Mouse (Mus musculus) liver, embryonic 14.5 days (tissue): ENCODE results near the gene Gpr6. TPM values are rescaled to one million over a fixed set of nuclear protein-coding genes. Genes with fewer than 3 reads are reported as not detected.

Experiments
- ATAC-seq: fragments of 200-750 bp; cut with Nextera tagmentation; 2 replicates; pipeline ENCODE4 v1.8.0; 2017; ENCODE audit warnings: moderate number of reproducible peaks, mild to moderate bottlenecking, moderate library complexity; ENCODE audit not compliant: insufficient read depth
- DNase-seq, 3 experiments: peaks; one replicate each; pipeline ENCODE4 v3.0.0-alpha.2; 2012 to 2013; ENCODE audit warnings: low read depth in 3 of 3, low spot score in 3 of 3
- H3K27ac ChIP-seq: fragments of 300-500 bp; sonication (generic); 2 replicates; pipeline ENCODE4 v1.5.1; 2014; ENCODE audit warnings: moderate library complexity, mild to moderate bottlenecking, control low read depth, inconsistent platforms
- H3K27me3 ChIP-seq: fragments of 300-500 bp; sonication (generic); 2 replicates; pipeline ENCODE4 v1.6.1; 2014; ENCODE audit warnings: mild to moderate bottlenecking, low read length, moderate library complexity; ENCODE audit not compliant: control insufficient read depth, insufficient read depth
- H3K36me3 ChIP-seq: fragments of 300-500 bp; sonication (generic); replicated peaks from 2 replicates; pipeline ENCODE4 v1.6.1; 2014; ENCODE audit warnings: low read depth; ENCODE audit not compliant: control insufficient read depth, insufficient read depth
- H3K4me1 ChIP-seq, 2 experiments: fragments of 200-500 bp in 1 of 2; fragments of 300-500 bp in 1 of 2; sonication (generic) in 1 of 2; replicated peaks; 2 replicates each; pipeline ENCODE4 v1.6.1; 2012 to 2014; ENCODE audit warnings: antibody characterized with exemption in 1 of 2, inconsistent platforms in 1 of 2, low read length in 1 of 2; ENCODE audit not compliant: control insufficient read depth in 2 of 2, insufficient read depth in 2 of 2
- H3K4me2 ChIP-seq: fragments of 300-500 bp; sonication (generic); 2 replicates; pipeline ENCODE4 v1.6.1; 2014; ENCODE audit warnings: low read depth, mild to moderate bottlenecking, control low read depth, moderate library complexity
- H3K4me3 ChIP-seq, 2 experiments: fragments of 200-500 bp in 1 of 2; fragments of 300-500 bp in 1 of 2; sonication (generic) in 1 of 2; 2 replicates each; pipeline ENCODE4 v1.5.1; 2012 to 2014; ENCODE audit warnings: low read depth in 2 of 2, low read length in 2 of 2, mild to moderate bottlenecking in 2 of 2, control low read depth in 1 of 2, inconsistent platforms in 1 of 2, moderate library complexity in 1 of 2; ENCODE audit not compliant: insufficient read depth in 1 of 2
- H3K9ac ChIP-seq: fragments of 300-500 bp; sonication (generic); replicated peaks from 2 replicates; pipeline ENCODE4 v1.6.1; 2014; ENCODE audit warnings: mild to moderate bottlenecking, control low read depth, moderate library complexity
- H3K9me3 ChIP-seq: fragments of 300-500 bp; sonication (generic); 2 replicates; pipeline ENCODE4 v1.6.1; 2016; ENCODE audit warnings: low read length, mixed read lengths; ENCODE audit not compliant: control insufficient read depth
- CTCF ChIP-seq: IDR thresholded peaks from 2 replicates; pipeline ENCODE4 v1.5.1; 2016; ENCODE audit warnings: antibody characterized with exemption, low read depth, control low read depth
- EP300 ChIP-seq: IDR thresholded peaks from 2 replicates; pipeline ENCODE4 v1.6.1; 2016; ENCODE audit warnings: antibody characterized with exemption, low read depth
- WGBS: fragments of 180-500 bp; shearing (Covaris S2); extraction: QIAGEN DNeasy Blood & Tissue Kit; methylation state at CpG from one replicate; pipeline ENCODE4 v1.1.7; 2014; ENCODE audit not compliant: insufficient replicate concordance; 5-methylcytosine and 5-hydroxymethylcytosine counted together
- polyA plus RNA-seq, 2 experiments: library from polyadenylated mRNA; depleted of rRNA in 1 of 2; stranded (reverse) in 1 of 2; unstranded in 1 of 2; fragments of >200 nt; fragmentation: Nextera tagmentation in 1 of 2; extraction: Ambion mirVana in 1 of 2; gene quantifications; 2 replicates each; pipeline versions ENCODE4 v1.2.1 to v1.2.3; 2012 to 2014

Gene Gpr6
- polyA plus RNA-seq, 2 experiments = not detected

DNA sequence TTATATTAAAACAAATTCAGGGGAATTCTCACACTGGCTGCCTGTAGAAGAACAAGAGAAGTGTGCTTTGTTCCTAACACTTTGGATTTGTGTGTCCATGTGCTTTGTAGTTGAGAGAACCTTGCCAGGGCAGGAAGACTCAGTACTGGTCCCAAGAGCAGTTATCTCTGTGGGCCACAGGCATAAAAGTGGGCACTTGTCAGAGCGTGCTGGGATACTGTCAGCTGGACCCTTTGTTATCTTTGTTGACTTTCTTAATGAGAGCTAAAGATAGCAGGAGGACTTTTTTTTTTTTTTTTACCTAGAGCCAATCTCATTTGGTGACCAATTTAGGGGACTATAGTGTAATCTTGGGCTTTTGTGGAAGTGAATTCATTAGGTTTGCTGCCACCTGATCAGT is 47.2 kb downstream of the Gpr6 start:
- DNase-seq = peak; percentile 30 to 56 (median 42)

DNA sequence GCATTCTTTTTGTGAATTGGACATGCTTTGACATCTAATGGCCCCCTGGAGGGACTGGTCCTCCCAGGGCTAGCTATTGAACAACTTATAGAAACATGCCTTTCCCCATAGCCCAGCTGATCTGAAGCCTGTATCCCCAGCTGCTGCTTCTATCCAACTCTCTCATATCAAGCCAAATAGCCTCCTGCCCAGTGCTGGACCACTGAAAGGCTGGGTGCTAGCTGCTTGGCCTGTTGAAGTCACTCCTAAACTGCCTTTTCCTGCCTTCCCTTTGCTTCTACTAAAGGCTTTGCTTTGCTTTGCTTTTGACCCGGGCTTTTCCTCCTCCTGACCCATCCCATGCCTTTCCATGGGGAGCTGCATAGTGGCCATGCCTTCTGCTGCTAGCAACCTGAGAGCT is 47.7 kb downstream of the Gpr6 start:
- H3K4me2 ChIP-seq = no peak overlapping the region

More for the DNA sequence above, 47.2 kb downstream of the Gpr6 start:
- H3K4me2 ChIP-seq = no peak overlapping the region
- peak overlapping the region; percentile 46 for H3K27ac ChIP-seq
- no peaks in the 10 kb centered on the region for H3K9me3 ChIP-seq
- no peak overlapping the region for H3K4me3 ChIP-seq
- H3K9ac ChIP-seq = no peak overlapping the region
- H3K36me3 ChIP-seq = no peaks in the 10 kb centered on the region
- no peaks in the 10 kb centered on the region for H3K27me3 ChIP-seq
- TF ChIP-seq EP300 (peak; percentile 67), CTCF (no peak)
- peaks cover 14 to 15% of the 10 kb centered on the region in 2 experiments for H3K4me1 ChIP-seq
- 7% methylated on average over 1 of the region's 1 CpGs for WGBS
- ATAC-seq = peak; percentile 84

DNA sequence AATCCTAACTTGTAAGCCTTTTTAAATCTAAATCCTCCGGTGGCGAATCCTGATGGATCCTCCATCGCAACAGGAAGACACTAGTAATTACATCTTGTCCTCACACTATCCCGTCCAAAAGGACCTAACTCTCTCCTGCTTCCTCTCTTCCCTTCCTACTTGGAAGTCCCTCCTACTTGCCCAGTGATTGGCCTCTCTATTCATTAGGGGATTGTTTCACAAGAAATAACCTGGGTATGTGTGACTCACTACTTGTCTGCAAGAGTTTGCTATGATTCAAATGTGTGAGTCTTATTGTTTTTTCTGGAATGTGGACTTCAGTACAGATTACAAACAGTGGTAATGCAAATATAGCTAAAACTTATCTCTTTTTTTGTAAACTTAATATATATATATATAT is 49.9 kb downstream of the Gpr6 start:
- no peak for TF ChIP-seq EP300
- TF ChIP-seq CTCF = no peak
- Histone ChIP-seq H3K4me3 (no peak overlapping the region), H3K36me3 (no peaks in the 10 kb centered on the region), H3K9ac (no peak overlapping the region), H3K4me2 (no peak overlapping the region), H3K27ac (no peak overlapping the region), H3K9me3 (no peaks in the 10 kb centered on the region), H3K4me1 (peaks cover 14 to 15% of the 10 kb centered on the region in 2 experiments), H3K27me3 (no peaks in the 10 kb centered on the region)
- DNase-seq (no peak), ATAC-seq (no peak)
- 79% methylated on average over 4 of the region's 4 CpGs for WGBS

More for the DNA sequence above, 47.7 kb downstream of the Gpr6 start:
- no peak overlapping the region; the same call in 1 of the 2 replicates for H3K9ac ChIP-seq
- TF ChIP-seq CTCF = no peak
- TF ChIP-seq EP300 = no peak
- DNase-seq (no peak), ATAC-seq (no peak)
- no peaks in the 10 kb centered on the region for H3K36me3 ChIP-seq
- H3K9me3 ChIP-seq = no peaks in the 10 kb centered on the region
- H3K27ac ChIP-seq = peak overlapping the region; percentile 46
- H3K4me1 ChIP-seq = peaks cover 14 to 15% of the 10 kb centered on the region in 2 experiments
- H3K27me3 ChIP-seq = no peaks in the 10 kb centered on the region
- WGBS = 15% methylated on average over 1 of the region's 1 CpGs
- no peak overlapping the region for H3K4me3 ChIP-seq

Other genes starting within 250 kb of the Gpr6 start
- gene Cdc40, start 189.0 kb downstream of the Gpr6 start, polyA plus RNA-seq (2012; rRNA removed) = 7.2 and 8.9 TPM in 2 replicates
- 11.1 and 12.5 TPM in 2 replicates for gene Cdc40, start 189.0 kb downstream of the Gpr6 start, polyA plus RNA-seq (2014; fragmentation: Nextera tagmentation; extraction: Ambion mirVana)
- 0.42 and 0.61 TPM in 2 replicates for gene Wasf1, start 188.8 kb downstream of the Gpr6 start, polyA plus RNA-seq (2012; rRNA removed)
- gene Wasf1, start 188.8 kb downstream of the Gpr6 start, polyA plus RNA-seq (2014; fragmentation: Nextera tagmentation; extraction: Ambion mirVana) = 0.59 and 0.67 TPM in 2 replicates
- 4.0 and 4.3 TPM in 2 replicates for gene Fig4, start 231.0 kb upstream of the Gpr6 start, polyA plus RNA-seq (2012; rRNA removed)
- gene Fig4, start 231.0 kb upstream of the Gpr6 start, polyA plus RNA-seq (2014; fragmentation: Nextera tagmentation; extraction: Ambion mirVana) = 9.3 and 11.2 TPM in 2 replicates
- not detected in 2 replicates for gene Ak9, start 231.7 kb upstream of the Gpr6 start, polyA plus RNA-seq (2012; rRNA removed)
- gene Ak9, start 231.7 kb upstream of the Gpr6 start, polyA plus RNA-seq (2014; fragmentation: Nextera tagmentation; extraction: Ambion mirVana) = not detected in 2 replicates